Mouse (Mus musculus) c-Kit-positive CD71-positive TER-119-negative erythroid progenitor cells, embryonic 14.5 days (primary cell): ENCODE results near the gene C330007P06Rik.
A peak's percentile ranks its signal among the peaks of the same experiment; 100 is the strongest.
"Not testable (repeated sequence)": the region's sequence is repeated elsewhere in the genome, so short reads cannot be mapped to it uniquely, and the experiment has no call there.

Source experiments
- DNase-seq: peaks from one replicate; pipeline ENCODE4 v3.0.0-alpha.2; 2013; ENCODE audit warnings: low read depth

C330007P06Rik gene

DNA sequence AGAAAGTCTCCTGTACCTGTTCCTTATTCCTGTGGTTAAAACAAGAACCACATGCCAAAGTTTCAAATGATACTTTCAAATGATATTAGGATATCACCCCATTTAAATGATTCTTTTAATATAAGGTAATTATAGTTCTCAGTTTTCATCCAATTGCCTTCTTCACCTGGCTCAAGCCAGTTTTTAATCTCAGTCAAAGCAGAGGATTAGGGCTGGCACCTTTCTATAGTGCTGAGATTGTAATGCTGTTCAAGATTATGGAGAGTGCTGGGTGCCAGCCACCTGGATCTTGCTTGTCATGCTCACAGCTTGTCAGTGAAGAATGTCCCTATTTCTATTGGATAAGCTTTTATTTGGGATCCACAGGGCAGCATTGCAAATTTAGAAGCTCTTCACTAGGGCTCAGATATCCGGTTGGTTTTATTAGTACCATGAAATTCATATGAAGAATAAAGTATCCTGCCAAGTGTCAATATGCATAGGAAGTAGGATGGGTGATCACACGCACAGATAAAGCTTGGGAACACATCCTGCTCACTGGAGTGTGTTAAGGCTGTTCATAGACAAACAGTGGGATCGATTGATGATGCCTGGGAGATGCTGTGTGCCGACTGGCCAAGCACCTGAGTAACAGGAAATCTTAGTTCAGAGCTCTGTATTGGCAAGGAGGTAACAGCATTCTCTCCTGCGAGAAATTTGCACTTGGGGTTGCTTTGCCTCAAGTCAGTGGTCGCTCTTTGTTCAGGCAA, 74.6 kb downstream of the C330007P06Rik start:
- DNase-seq: no peak

DNA sequence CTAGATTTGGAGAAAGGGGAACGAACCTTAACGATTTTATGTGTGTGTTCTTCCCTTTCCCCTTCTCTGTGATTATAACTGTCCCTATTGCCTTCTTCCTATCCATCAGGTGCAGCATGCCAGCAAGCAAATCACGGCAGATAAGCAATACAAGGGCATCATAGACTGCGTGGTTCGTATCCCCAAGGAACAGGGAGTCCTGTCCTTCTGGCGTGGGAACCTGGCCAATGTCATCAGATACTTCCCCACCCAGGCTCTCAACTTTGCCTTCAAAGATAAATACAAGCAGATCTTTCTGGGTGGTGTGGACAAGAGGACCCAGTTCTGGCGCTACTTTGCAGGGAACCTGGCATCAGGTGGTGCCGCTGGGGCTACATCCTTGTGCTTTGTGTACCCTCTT, 77.2 kb downstream of the C330007P06Rik start:
- not testable (repeated sequence) for DNase-seq

DNA sequence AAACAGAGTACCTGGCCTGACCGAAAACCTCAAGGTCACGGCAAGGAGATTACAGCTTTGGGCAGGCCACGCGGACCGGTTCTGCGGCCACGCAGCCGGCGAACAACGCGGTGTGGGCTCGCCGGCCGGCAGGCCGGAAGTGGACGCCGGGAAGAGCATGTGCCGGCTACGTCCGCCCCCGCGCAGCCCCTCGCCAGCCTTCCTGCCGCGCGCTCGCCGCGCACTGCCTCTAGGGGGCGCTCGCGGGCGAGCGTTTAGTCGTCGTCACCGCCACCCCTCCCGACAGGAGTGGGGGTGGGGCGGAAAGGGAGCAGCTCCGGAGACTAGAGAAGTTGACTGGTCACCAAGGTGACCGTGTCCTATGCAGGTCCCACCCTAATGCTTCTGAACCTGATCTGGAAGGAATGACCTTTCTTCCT, 77.7 kb downstream of the C330007P06Rik start:
- DNase-seq: peak; percentile 58

DNA sequence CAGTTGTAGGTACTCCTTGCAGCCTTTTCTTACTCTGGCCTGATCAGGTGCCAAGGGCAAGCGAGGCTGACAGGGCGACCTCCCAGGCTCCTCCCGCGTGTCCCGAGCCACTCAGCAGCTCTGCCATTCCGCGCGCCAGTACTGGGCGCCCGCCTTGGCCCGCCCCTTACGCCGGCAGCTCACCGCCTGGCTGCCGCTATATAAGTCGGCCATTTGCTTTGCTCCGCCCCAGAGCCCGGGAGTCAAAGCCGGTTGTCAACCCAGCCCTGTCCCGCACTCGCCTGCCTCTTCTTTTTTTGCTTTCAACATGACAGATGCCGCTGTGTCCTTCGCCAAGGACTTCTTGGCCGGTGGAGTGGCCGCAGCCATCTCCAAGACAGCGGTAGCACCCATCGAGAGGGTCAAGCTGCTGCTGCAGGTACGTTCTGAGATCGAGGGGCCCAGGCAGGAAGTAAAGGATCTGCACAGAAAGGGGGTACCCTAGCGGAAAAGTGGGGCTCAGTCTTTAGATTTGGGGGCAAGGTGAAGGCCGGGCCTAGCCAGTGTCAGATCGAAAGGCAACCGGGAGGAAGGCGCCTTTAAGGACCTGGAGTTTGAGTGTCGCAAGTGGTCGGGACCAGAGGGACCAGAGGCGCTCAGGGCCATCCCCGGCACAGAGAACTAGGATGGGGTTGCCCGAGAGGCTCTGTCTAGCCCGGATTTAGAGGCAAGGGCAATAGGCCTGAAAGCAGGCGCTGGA, 78.3 kb downstream of the C330007P06Rik start, which contains the start of gene Slc25a5:
Gene Slc25a5 (plus strand): TSS at position 228 of the 739 bp plus-strand sequence.
- peak; percentile 57 for DNase-seq

DNA sequence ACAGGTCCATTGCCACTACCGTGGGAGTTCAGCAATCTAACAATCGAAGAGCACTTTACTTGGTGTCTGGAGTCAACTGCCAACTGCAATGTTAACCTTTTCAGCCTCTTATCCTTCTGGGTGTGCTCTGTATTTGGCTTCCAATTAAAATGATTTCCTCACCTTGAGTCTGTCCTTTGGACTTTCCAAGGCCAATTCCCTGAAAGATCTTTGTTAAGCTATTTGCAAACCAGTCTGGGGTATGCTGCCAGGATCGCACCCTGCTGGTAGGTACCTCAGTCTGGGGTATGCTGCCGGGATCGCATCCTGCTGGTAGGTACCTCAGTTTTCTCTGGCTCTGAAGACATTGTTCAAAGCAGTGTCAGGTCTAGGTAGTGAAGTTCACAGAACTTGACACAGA, 79.3 kb downstream of the C330007P06Rik start:
- DNase-seq: no peak

DNA sequence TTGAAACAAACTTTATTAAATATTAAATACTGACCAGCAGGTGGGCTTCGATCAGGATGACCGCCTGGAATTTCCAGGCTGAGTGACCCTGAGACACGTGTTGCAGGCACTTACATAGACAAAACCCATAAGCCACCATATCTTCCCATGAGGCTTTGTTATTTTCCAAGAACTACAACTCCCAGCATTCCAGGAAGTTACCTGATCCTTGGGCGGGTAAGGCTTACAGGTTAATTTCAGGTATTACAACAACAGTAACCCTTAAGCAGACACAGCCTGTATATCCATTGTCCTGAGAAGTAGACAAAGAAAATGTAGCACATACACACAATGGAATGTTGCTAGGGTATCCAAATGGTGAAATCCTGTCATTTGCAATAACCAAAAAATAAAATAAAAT, 84.6 kb downstream of the C330007P06Rik start:
- DNase-seq: no peak

DNA sequence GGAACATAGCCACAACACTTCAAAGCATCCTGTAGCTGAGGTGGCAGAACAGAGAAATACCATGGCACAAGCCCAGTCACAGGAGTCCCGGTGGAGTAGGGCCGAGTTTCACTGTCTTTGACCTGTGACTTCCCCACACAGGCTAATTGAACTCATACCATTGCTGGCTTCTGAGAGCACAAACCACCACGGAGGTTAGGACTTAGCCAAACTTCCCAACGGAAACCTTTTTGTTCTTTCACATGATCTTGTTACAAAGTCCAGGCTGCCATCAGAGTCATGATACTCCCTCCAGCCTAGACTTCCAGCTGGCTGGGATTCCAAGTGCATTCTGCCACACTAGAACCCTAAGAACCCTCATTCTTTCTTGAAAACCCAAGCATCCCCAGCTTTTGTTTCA, 96.2 kb downstream of the C330007P06Rik start:
- no peak for DNase-seq

DNA sequence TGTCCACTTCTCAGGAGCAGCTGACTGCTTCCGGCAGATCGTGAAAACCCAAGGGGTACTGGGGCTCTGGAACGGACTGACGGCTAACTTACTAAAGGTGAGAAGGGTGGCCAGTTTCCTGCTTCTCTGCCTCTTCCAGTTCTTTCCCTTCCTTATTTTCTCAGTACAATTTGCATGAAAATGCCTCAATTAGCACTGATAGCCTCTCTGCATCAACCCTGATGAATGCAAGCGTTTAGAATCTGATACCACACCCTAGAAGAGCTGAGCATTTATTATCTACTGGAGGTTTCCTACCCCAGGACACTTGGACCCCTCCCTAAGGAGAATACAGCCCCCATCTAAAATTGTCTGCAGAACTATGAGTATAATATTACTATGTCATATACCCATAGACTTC, 98.4 kb downstream of the C330007P06Rik start:
- no peak for DNase-seq
